Mouse (Mus musculus): ENCODE results near the gene Pnmt. TPM values are rescaled to one million over a fixed set of nuclear protein-coding genes. Genes with fewer than 3 reads are reported as not detected.

The Pnmt gene
- polyA plus RNA-seq, 1 experiment from 2014 or later: 0.15 TPM

GRCm38 (mm10) chr11:98348083-98348961 is 37.9 kb upstream of the Pnmt start, which contains the start of gene Ppp1r1b:
TSS of gene Ppp1r1b (plus strand) at chr11:98348404.
- peak; percentile 54; the same call in 1 of the 2 replicates for ATAC-seq (ENCODE audit: low FRiP score, low read depth)
- peak within 1 kb of the TSS; percentile 95 for H3K4me2 ChIP-seq (replicated peaks)
- H3K9ac ChIP-seq (replicated peaks): peak within 1 kb of the TSS; percentile 62
- H3K27me3 ChIP-seq: peaks cover 97% of the 10 kb centered on the region
- H3K27ac ChIP-seq (replicated peaks): no peak within 1 kb of the TSS
- H3K36me3 ChIP-seq: no peaks in the 10 kb centered on the region
- WGBS: under 1% methylated on average over 55 of the region's 55 CpGs
- H3K9me3 ChIP-seq: no peaks in the 10 kb centered on the region
- peak within 1 kb of the TSS; percentile 51 for H3K4me3 ChIP-seq
- peaks cover 20% of the 10 kb centered on the region for H3K4me1 ChIP-seq

GRCm38 (mm10) chr11:98349308-98349707 is 36.9 kb upstream of the Pnmt start:
- ATAC-seq (ENCODE audit: low FRiP score, low read depth): no peak
- Histone ChIP-seq H3K9ac (replicated peaks) (no peak overlapping the region), H3K36me3 (no peaks in the 10 kb centered on the region), H3K4me2 (replicated peaks) (peak overlapping the region; percentile 95), H3K9me3 (no peaks in the 10 kb centered on the region), H3K4me3 (peak overlapping the region; percentile 51), H3K27ac (replicated peaks) (no peak overlapping the region), H3K4me1 (peaks cover 20% of the 10 kb centered on the region), H3K27me3 (peaks cover 97% of the 10 kb centered on the region)
- 2% methylated on average over 9 of the region's 9 CpGs for WGBS

DNA sequence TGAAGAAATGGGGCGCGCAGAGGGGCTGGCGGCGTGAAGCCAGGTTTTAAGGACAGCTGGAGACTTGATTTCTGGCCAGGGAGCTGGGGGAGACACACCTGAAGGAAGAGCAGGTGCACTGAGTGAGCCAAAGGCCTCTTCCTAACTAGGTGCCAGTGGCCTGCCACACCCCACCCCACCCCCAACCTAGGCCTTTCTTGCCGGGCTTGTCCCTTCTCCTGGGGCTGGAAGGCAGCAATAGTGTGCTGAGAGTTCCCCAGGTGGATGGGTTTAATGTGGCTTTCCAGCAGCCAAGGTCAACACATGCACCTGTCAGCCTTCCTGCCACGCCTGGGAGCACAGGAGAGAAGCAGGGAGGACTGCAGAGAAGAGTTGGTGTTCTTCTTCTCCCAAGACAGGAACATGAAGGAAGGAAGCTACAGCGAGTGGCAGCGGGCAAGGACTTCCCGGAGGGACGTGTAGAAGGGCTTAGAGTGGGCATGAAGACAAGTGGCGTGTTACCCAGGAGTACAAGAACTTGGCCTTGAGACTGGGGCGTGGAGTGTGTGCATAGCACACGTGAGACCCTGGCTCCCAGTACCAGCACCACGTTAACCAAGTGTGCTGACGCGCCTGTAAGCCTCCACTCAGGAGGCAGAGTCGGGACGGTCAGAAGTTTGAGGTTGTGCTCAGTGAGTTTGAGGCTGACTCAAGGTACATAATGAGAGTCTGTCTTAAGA is 33.8 kb upstream of the Pnmt start:
- 77% methylated on average over 18 of the region's 18 CpGs for WGBS
- Histone ChIP-seq H3K36me3 (no peaks in the 10 kb centered on the region), H3K4me2 (replicated peaks) (no peak overlapping the region), H3K27ac (replicated peaks) (no peak overlapping the region), H3K9me3 (no peaks in the 10 kb centered on the region), H3K27me3 (peaks cover 95% of the 10 kb centered on the region), H3K4me1 (peaks cover 23% of the 10 kb centered on the region), H3K9ac (replicated peaks) (no peak overlapping the region), H3K4me3 (no peak overlapping the region)
- no peak for ATAC-seq (ENCODE audit: low FRiP score, low read depth)

DNA sequence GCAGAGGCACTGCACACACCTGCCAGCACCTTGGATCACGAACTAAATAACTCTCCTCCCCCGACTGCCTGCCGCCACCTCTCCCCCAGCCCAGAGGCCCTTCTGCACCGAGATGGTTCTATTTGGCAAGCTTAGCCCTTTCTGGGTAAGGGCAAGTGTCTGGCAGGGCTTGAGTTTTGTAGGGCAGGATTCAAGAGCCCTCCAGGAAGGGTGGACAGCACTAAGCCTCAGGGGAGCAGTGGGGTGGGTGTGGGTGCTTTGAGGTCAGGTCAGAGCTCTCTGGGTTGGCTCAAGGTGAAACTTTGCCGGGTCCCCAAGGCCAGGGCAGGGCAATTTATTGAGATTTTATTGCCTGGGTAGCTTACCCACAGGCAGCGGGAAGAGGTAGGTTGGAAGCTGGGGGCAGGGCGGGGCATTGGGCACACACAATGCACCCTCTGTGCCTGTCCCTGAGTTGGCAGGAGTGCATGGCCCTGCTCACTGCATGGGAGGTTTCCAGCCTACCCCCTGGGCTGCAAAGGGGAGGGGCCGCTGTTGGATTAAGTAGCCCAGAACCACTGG is 32.5 kb upstream of the Pnmt start:
- Histone ChIP-seq H3K27me3 (peaks cover 83% of the 10 kb centered on the region), H3K4me3 (no peak overlapping the region), H3K27ac (replicated peaks) (no peak overlapping the region), H3K9ac (replicated peaks) (no peak overlapping the region), H3K36me3 (no peaks in the 10 kb centered on the region), H3K4me1 (peaks cover 16% of the 10 kb centered on the region), H3K4me2 (replicated peaks) (no peak overlapping the region), H3K9me3 (no peaks in the 10 kb centered on the region)
- no peak for ATAC-seq (ENCODE audit: low FRiP score, low read depth)
- WGBS: 44% methylated on average over 8 of the region's 8 CpGs

- Histone ChIP-seq H3K4me1 (peaks cover 19% of the 10 kb centered on the region), H3K4me2 (replicated peaks) (no peak overlapping the region), H3K9me3 (no peaks in the 10 kb centered on the region), H3K27me3 (peaks cover 76% of the 10 kb centered on the region), H3K27ac (replicated peaks) (no peak overlapping the region), H3K36me3 (no peaks in the 10 kb centered on the region), H3K9ac (replicated peaks) (no peak overlapping the region), H3K4me3 (no peak overlapping the region)
- ATAC-seq (ENCODE audit: low FRiP score, low read depth): no peak
- WGBS: 64% methylated on average over 14 of the region's 14 CpGs
Measured at GRCm38 (mm10) chr11:98354445-98354844, 31.8 kb upstream of the Pnmt start.

- Histone ChIP-seq H3K27me3 (peaks cover 62% of the 10 kb centered on the region), H3K4me3 (no peak overlapping the region), H3K36me3 (no peaks in the 10 kb centered on the region), H3K27ac (replicated peaks) (no peak overlapping the region), H3K9me3 (no peaks in the 10 kb centered on the region), H3K4me2 (replicated peaks) (no peak overlapping the region), H3K9ac (replicated peaks) (no peak overlapping the region), H3K4me1 (peaks cover 33% of the 10 kb centered on the region)
- ATAC-seq (ENCODE audit: low FRiP score, low read depth): no peak
- WGBS: 12% methylated on average over 6 of the region's 6 CpGs
Measured at GRCm38 (mm10) chr11:98355732-98356299, 30.4 kb upstream of the Pnmt start.

DNA sequence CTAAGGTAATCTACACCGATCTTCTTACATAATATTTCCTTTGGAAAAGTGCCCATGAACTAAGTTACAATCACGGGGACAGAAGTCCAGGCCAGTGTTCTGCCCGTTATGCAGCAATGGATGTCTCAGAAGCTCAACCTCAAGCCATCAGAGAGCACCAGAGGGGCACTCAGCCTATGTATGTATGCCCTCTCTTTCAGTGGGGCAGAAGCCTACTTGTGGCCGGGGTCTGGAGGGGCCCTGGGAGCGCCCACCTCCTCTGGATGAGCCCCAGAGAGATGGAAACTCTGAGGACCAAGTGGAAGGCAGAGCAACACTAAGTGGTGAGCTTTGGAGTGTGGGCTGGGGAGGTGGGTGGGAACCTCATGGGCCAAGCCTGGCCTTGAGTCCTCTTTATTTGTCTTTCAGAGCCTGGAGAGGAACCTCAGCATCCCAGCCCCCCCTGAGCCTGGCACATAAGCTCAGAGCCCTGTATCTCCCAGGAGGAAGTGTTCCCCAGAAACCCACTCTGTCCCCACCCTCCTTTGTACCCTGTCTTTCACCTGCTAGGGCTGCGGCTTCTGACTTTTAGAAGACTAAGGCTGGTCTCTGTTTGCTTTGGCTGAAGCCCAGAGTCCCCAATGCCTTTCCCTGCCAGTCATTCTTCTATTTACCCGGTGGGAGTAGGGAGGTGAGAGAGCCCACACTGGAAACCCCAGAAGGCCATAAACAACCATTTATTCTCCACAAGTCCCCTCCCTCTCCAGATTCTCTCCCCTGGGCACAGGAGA is 29.4 kb upstream of the Pnmt start:
- whole genome bisulfite sequencing: 80% methylated on average over 7 of the region's 7 CpGs
- peaks cover 43% of the 10 kb centered on the region for H3K4me1 ChIP-seq

DNA sequence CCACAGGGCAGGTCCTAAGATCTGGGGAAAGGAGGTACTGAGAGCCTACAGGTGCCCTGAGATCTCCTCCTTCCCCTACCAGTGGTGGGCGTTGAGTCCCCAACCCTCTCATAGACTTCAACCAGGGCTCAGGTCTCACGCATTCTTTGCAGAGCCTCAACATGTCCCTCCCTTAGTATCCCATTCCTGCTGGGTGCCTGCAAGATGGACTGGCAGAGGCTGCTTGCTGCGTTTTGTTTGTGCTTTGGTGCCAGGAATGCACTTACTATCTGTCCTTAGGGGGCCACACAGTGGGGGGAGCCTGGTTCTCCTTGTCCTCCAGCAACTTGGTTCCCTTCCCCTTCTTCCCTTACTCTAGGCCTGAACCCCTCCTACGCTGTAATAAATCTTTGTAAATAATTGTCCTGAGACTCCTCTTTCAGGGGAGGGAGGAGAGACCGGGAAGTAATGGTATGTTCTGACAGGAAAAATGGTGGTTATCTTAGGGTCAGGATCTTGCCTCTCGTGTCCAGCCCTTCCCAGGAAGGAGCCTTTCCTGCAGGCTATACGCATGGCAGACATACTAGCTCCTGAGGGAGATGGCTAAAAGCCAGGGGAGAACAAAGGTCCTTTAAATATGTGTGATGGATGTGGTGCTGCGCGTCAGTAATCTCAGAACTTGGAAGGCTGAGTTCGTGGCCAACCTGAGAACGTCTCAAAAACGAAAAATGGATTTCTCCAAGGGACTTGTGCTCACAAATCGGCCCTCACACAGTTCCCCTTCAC is 28.7 kb upstream of the Pnmt start:
- peak overlapping the region; percentile 67 for H3K4me3 ChIP-seq
- H3K4me1 ChIP-seq: peaks cover 46% of the 10 kb centered on the region
- WGBS: 9% methylated on average over 13 of the region's 13 CpGs
- H3K9me3 ChIP-seq: no peaks in the 10 kb centered on the region
- H3K27ac ChIP-seq (replicated peaks): peak overlapping the region; percentile 81
- H3K4me2 ChIP-seq (replicated peaks): peak overlapping the region; percentile 85
- H3K27me3 ChIP-seq: peaks cover 44% of the 10 kb centered on the region
- H3K9ac ChIP-seq (replicated peaks): peak overlapping the region; percentile 53
- no peaks in the 10 kb centered on the region for H3K36me3 ChIP-seq
- no peak; the same call in 1 of the 2 replicates for ATAC-seq (ENCODE audit: low FRiP score, low read depth)

More for the DNA sequence above, 29.4 kb upstream of the Pnmt start:
- Histone ChIP-seq H3K27ac (replicated peaks) (no peak overlapping the region), H3K36me3 (no peaks in the 10 kb centered on the region), H3K27me3 (peaks cover 52% of the 10 kb centered on the region), H3K9me3 (no peaks in the 10 kb centered on the region), H3K9ac (replicated peaks) (no peak overlapping the region), H3K4me3 (no peak overlapping the region), H3K4me2 (replicated peaks) (no peak overlapping the region; the same call in 1 of the 2 replicates)
- ATAC-seq (ENCODE audit: low FRiP score, low read depth): no peak

GRCm38 (mm10) chr11:98358161-98359083 is 27.8 kb upstream of the Pnmt start, which contains the start of gene Stard3:
TSS of gene Stard3 (plus strand) at chr11:98358368.
- Histone ChIP-seq H3K9me3 (no peaks in the 10 kb centered on the region), H3K4me3 (peak within 1 kb of the TSS; percentile 67), H3K27ac (replicated peaks) (peak within 1 kb of the TSS; percentile 81), H3K4me2 (replicated peaks) (peak within 1 kb of the TSS; percentile 85), H3K36me3 (no peaks in the 10 kb centered on the region), H3K4me1 (peaks cover 46% of the 10 kb centered on the region), H3K9ac (replicated peaks) (peak within 1 kb of the TSS; percentile 75), H3K27me3 (peaks cover 36% of the 10 kb centered on the region)
- WGBS: under 1% methylated on average over 52 of the region's 60 CpGs
- peak; percentile 83 for ATAC-seq (ENCODE audit: low FRiP score, low read depth)
